In the genomic region with DNA sequence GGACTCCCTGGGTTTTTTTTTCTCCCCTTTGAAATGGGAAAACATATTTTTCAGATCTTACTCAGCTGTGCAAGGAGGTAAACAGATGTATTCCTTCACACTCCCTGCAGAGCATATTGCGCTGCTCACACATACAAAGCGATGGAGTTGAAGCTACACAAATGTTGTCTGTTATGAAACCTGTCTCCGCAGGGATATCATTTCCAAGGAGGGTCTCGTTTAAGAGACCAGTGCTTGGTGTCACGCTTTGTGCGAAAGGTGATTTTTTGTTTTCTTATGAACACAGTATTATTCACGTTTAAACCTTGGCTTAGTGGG, we compare ENCODE assay signal across 13 mouse cellular contexts. TPM values are rescaled to one million over a fixed set of nuclear protein-coding genes. Genes with fewer than 3 reads are reported as not detected.
DNase-seq lines count a peak whose midpoint lies in the region; ATAC-seq lines count a peak whose summit lies in the region.
"Had no signal": no experiment of that assay in that cellular context is flagged by ENCODE, and none has a peak within 500 bp of the region (broad histone marks: within the 10 kb centered on the region; RNA-seq: fewer than 3 reads in every experiment).

No protein-coding gene starts in this region.

- H3K9ac ChIP-seq in lung, embryonic 16.5 days (ENCODE audit: low read length), result no peak overlapping the region
- H3K9ac ChIP-seq in stomach, embryonic 14.5 days (replicated peaks; ENCODE audit: low read depth, low read length), result no peak overlapping the region
- H3K9ac ChIP-seq: limb, embryonic 15.5 days had no signal

- no peaks in the 10 kb centered on the region for H3K4me1 ChIP-seq in lung, embryonic 16.5 days (replicated peaks; ENCODE audit: control insufficient read depth, insufficient read depth, low read length)
- peaks cover 4% of the 10 kb centered on the region; the same call in 1 of the 2 replicates for H3K4me1 ChIP-seq in stomach, embryonic 14.5 days (ENCODE audit: control insufficient read depth, insufficient read depth, low read length)
- H3K4me1 ChIP-seq: heart, embryonic 10.5 days; limb, embryonic 15.5 days had no signal

- no peaks in the 10 kb centered on the region for H3K27me3 ChIP-seq in lung, embryonic 16.5 days (ENCODE audit: control insufficient read depth, insufficient read depth, low read depth, low read length)
- no peaks in the 10 kb centered on the region for H3K27me3 ChIP-seq in stomach, embryonic 14.5 days (ENCODE audit: control insufficient read depth, insufficient read depth, low read length)
- H3K27me3 ChIP-seq: limb, embryonic 15.5 days had no signal

- peak overlapping the region; percentile 55 for H3K4me2 ChIP-seq in lung, embryonic 16.5 days (ENCODE audit: low read depth, low read length)
- H3K4me2 ChIP-seq in stomach, embryonic 14.5 days (replicated peaks; ENCODE audit: low read depth, low read length), result peak overlapping the region; percentile 51
- H3K4me2 ChIP-seq: limb, embryonic 15.5 days had no signal

- ATAC-seq in frontal cortex, adult (ENCODE audit: low TSS enrichment), result peak; percentile 69
- ATAC-seq in lung, embryonic 16.5 days (ENCODE audit: low read depth), result no peak
- ATAC-seq in stomach, embryonic 14.5 days (ENCODE audit: insufficient number of reproducible peaks, insufficient read depth, low FRiP score, low read depth), result no peak

- H3K9me3 ChIP-seq in lung, embryonic 16.5 days (ENCODE audit: control insufficient read depth, low read length), result no peaks in the 10 kb centered on the region
- no peaks in the 10 kb centered on the region for H3K9me3 ChIP-seq in stomach, embryonic 14.5 days (ENCODE audit: control insufficient read depth, low read depth, low read length)
- H3K9me3 ChIP-seq: G1E; heart, embryonic 10.5 days; hindbrain, embryonic 10.5 days; limb, embryonic 15.5 days had no signal

- no peaks in the 10 kb centered on the region for H3K36me3 ChIP-seq in lung, embryonic 16.5 days (ENCODE audit: control insufficient read depth, insufficient read depth, low read length)
- no peaks in the 10 kb centered on the region for H3K36me3 ChIP-seq in stomach, embryonic 14.5 days (ENCODE audit: control insufficient read depth, insufficient read depth, low read length)
- H3K36me3 ChIP-seq: G1E; heart, embryonic 10.5 days; hindbrain, embryonic 10.5 days; limb, embryonic 15.5 days had no signal

- no peak for DNase-seq in frontal cortex, postnatal 10 days (ENCODE audit: low spot score in 2 of 2)
- DNase-seq in lung, postnatal 14 days, result no peak
- DNase-seq in layer of hippocampus, adult 8-10 months (ENCODE audit: low spot score in 2 of 2), result peak; percentile 18 to 30
- no peak for DNase-seq in spleen, adult 12 weeks (ENCODE audit: low spot score)
- no peak for DNase-seq in embryo, embryonic 11 days
- DNase-seq: thymus, postnatal 14 days had no signal

- H3K27ac ChIP-seq in lung, embryonic 16.5 days (ENCODE audit: low read length), result no peak overlapping the region
- H3K27ac ChIP-seq in stomach, embryonic 14.5 days (ENCODE audit: low read length), result peak overlapping the region; percentile 10; the same call in 1 of the 2 replicates
- H3K27ac ChIP-seq: heart, embryonic 10.5 days; hindbrain, embryonic 10.5 days; limb, embryonic 15.5 days had no signal

- no peak overlapping the region for H3K4me3 ChIP-seq in lung, embryonic 16.5 days (ENCODE audit: low read length)
- H3K4me3 ChIP-seq in stomach, embryonic 14.5 days (ENCODE audit: low read depth, low read length), result 0 out of 2 replicates have a peak overlapping the region, but pooled peaks have one; percentile 19
- H3K4me3 ChIP-seq: heart, embryonic 10.5 days; hindbrain, embryonic 10.5 days; limb, embryonic 15.5 days had no signal

- WGBS in lung, embryonic 16.5 days, result 49% methylated on average over 7 of the region's 7 CpGs
- WGBS in stomach, embryonic 14.5 days, result 39% methylated on average over 7 of the region's 7 CpGs

RNA-seq across cellular contexts. Expression of gene Atp5j, which starts 40.3 kb away (rescaled TPM):
- 874 and 916 TPM in 2 replicates for polyA plus RNA-seq in lung, embryonic 16.5 days (2015; fragmentation: Nextera tagmentation; extraction: Ambion mirVana)
- 100 to 1,000 TPM; 307 to 388 (median 342) TPM for total RNA-seq in layer of hippocampus, adult 8-10 months (2022)
- 856 and 951 TPM in 2 replicates for polyA plus RNA-seq in stomach, embryonic 14.5 days (2014; fragmentation: Nextera tagmentation; extraction: Ambion mirVana)

RNA-seq across cellular contexts. Expression of gene Gabpa, which starts 41.0 kb away (rescaled TPM):
- polyA plus RNA-seq in lung, embryonic 16.5 days (2015; fragmentation: Nextera tagmentation; extraction: Ambion mirVana), result 38.5 and 39.4 TPM in 2 replicates
- total RNA-seq in layer of hippocampus, adult 8-10 months (2022), result 10 to 100 TPM; 23.3 to 30.2 (median 29.0) TPM
- polyA plus RNA-seq in stomach, embryonic 14.5 days (2014; fragmentation: Nextera tagmentation; extraction: Ambion mirVana), result 39.1 and 39.5 TPM in 2 replicates

Comparison
In these comparisons a context has a peak if more than half of its experiments do, and no peak if none do; other contexts are left out.
1. DNase-seq: peak in layer of hippocampus, adult 8-10 months (2 of 2); none in frontal cortex, postnatal 10 days (0 of 2), lung, postnatal 14 days (single experiment), spleen, adult 12 weeks (single experiment) and embryo, embryonic 11 days (single experiment).